Mouse (Mus musculus): ENCODE data around the gene Cntnap4.

DNA sequence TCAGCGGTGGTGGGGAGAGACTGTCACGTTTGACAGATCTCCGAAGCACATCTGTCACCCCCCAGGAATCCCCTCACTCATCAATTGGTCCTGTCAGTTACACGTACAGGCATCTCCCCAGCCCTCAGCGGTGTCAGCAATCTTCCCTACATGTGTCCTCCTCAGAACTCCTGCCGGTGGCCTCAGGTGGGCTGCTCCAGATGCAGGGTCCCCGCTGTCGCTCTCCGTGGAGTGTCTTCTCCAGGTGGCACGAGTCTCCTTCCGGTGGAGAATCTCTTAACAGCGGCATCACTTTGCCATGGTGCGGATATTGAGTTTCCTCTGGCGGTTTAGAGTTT is 19.2 kb downstream of the Cntnap4 start:
- TF ChIP-seq CTCF (IDR thresholded peaks at IDR 0.05 in 2 of 3, conservative IDR thresholded peaks at IDR 0.05 in 1 of 3; ENCODE audit: control insufficient read depth in 1 of 3, insufficient read depth in 1 of 3, low read depth in 2 of 3, low read length in 3 of 3, poor library complexity in 1 of 3, severe bottlenecking in 1 of 3) (no peak), POLR2A (IDR thresholded peaks at IDR 0.05; ENCODE audit: control insufficient read depth in 1 of 2, insufficient read depth in 1 of 2, low read depth in 1 of 2, low read length in 2 of 2, poor library complexity in 1 of 2) (no peak), SIN3A (IDR thresholded peaks at IDR 0.05; ENCODE audit: low read length) (no peak), CHD1 (IDR thresholded peaks at IDR 0.05; ENCODE audit: low read depth, low read length) (no peak), USF1 (IDR thresholded peaks at IDR 0.05; ENCODE audit: low read depth, low read length) (no peak), MXI1 (IDR thresholded peaks at IDR 0.05; ENCODE audit: low read depth, low read length) (no peak), MAX (IDR thresholded peaks at IDR 0.05; ENCODE audit: low read length) (no peak), JUND (IDR thresholded peaks at IDR 0.05; ENCODE audit: low read depth, low read length) (no peak)
